Mouse (Mus musculus) retina, postnatal 1 day (tissue): ENCODE data around the gene Otos.
A peak's percentile ranks its signal among the peaks of the same experiment; 100 is the strongest.

Experiments
- DNase-seq: peaks from one replicate; pipeline ENCODE4 v3.0.0-alpha.2; 2012

Gene Otos

GRCm38 (mm10) chr1:92646111-92646510 is 2.5 kb downstream of the Otos start:
- no peak for DNase-seq

DNA sequence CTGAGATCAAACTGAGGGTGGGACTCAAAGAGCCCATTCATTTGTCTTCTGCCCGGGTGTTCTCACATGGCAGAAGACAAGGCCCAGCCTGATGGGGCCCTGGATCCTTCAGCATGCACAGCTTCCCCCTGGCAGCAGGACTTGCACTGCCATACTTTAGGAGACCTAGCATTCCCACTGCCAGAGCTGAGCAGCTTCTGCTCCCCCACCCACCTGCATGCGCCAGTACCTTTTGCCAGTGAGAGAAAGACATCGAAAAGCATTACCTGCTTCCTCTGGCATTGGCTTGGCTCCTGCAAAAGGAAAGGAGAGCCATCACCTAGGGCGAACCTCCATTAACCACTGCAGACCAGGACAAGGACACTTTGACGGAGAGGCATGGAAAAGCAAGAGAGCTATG is 3.7 kb downstream of the Otos start:
- DNase-seq, result no peak

DNA sequence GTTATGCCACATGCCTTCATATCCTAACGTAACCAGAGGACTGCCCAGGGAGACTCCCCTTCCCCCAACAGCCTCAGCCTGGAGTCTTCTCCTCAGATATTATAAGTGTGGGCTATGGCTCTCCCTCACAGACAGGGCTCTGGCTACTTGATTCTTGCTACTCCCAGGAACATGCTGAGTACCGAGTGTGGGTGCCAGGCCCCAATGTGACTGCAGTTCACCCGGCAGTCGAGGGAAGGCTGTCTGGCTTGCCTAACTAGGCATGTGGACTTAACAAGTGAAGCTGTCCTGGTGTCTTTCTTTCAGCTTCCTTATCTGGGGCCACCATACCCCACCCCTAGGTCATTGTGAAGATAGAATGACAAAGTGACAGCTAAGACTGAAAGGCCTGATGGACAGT is 5.0 kb downstream of the Otos start:
- no peak for DNase-seq

GRCm38 (mm10) chr1:92641514-92642272 is 6.9 kb downstream of the Otos start, which contains the start of gene Cops9:
Gene Cops9 (minus strand): TSS chr1:92641985.
- peak; percentile 97 for DNase-seq

DNA sequence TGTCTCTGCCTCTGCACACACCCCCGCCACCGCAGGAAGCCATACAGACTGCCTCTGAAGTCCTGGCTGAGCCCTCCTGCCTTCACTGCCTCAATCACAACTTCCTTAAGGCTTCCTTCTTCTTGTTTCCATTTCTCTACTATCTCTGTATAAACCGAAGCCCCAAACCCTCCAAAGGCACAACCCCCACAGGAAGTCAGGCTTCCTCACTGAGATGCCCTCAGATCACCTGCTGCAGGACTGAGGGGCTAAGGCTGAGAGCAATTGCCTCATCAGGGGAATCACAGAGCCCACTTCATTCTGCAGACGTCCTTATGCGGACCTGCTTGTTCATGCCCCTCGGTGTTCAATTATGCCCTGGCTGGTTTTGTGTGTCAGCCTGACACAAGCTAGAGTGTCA is 8.2 kb downstream of the Otos start:
- no peak for DNase-seq

GRCm38 (mm10) chr1:92638736-92639135 is 9.9 kb downstream of the Otos start:
- no peak for DNase-seq

GRCm38 (mm10) chr1:92638181-92638580 is 10.5 kb downstream of the Otos start:
- DNase-seq, result no peak

DNA sequence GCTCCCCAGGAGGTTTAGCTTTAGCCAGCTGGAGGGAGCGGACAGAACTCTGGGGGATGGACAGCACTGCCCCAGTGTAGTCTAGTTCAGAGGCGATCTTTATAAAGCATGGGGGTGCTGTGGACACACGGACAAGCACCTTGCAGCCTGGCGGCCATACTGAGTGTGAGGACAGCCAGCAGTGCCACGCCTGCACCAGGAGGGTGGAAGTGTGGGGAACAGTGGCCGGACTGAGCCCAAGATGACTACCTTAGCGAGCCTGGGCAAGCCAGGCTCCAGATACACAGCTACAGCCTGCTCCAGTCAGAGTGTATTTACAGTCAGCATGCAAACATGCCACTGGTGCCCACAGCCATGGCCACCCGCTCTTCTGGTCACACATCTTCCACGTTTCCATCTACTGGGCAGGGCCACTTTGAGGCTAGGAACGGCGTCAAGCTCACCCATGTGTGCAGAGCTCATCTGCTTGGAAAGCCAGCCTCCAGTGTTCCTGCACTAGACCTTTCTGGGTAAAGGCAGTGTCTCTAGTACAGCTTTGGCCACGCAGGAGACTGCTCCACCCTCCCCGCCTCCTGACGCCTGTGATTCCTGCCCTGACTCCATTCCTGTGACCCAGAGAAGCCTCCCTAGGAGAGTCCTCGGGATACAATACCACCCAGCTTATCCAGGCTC is 11.0 kb downstream of the Otos start:
- no peak for DNase-seq

- no peak for DNase-seq
These were observed 12.0 kb downstream of the Otos start for GRCm38 (mm10) chr1:92636676-92637075.

GRCm38 (mm10) chr1:92636015-92636414 is 12.6 kb downstream of the Otos start:
- no peak for DNase-seq

- peak; percentile 34 for DNase-seq
These were observed 13.6 kb downstream of the Otos start for GRCm38 (mm10) chr1:92634976-92635599.

DNA sequence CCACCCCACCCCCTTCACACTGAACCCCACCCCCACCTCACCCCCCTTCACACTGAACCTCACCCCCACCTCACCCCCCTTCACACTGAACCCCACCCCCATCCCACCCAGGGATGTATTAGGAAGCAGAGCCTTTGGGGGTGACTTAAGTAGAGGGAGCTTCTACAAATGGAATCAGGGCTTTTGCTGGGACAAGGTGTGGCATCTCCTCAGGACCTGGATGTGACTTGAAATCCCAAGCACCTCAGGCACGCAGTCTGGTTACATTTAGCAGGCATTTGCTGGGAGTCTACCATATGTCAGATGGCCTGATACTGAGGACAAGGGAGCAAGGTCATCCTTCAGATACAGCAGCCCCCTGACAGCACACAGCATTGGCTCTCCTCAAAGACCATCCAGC is 14.1 kb downstream of the Otos start:
- no peak for DNase-seq

DNA sequence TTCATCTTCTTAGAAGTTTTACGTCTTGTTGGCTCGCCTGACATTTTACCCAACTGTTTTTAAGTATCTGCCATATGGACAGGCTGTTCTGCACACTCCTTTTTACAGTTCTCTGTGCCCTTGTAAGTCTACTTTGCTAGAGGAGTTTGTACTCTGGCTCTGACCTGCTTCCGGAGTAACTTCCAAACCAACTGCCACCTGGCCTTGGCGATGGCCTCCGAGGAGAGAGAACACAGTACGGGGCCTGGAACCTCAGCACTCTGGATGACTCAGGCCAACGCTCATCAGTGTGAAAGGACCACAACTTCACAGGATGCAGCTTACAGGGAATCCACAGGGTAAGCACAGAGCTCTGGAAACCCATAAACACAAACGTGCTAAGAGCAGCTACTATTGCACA is 14.9 kb downstream of the Otos start:
- DNase-seq, result no peak

DNA sequence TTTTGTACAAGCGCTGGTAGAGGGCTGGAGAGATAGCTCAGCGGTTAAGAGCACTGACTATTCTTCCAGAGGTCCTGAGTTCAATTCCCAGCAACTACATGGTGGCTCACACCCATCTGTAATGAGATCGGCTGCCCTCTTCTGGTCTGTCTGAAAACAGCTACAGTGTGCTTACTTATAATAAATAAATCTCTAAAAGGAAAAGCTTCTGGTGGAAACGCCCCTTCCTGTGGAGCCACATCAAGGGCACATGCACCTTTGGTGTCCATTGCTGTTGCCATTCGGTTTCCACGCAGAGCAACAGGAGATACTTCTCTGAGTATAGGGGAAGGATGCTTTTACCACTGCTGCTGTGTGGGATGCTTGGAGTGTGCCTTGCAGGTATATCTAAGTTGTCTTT is 15.7 kb downstream of the Otos start:
- DNase-seq, result no peak

GRCm38 (mm10) chr1:92632196-92632595 is 16.4 kb downstream of the Otos start:
- DNase-seq, result no peak

DNA sequence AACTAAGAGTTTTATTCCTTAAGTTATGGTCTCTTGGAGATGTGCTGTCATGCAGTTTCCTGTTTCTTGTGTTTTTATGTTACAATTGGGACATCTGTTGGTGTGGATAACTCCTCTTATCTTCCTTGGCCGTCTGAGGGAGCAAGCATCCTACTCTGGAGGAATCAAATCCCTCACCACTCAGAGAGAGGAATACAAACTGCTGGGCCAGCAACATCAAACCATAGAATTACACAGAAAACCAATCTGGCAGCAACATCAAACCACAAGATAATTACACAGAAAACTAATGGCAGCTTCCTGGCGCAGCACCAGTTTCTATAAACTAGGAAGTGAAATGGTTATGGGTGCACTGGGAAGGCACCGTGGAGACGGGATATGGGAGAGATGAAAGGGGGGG is 20.4 kb downstream of the Otos start:
- no peak for DNase-seq

GRCm38 (mm10) chr1:92618360-92618759 is 30.3 kb downstream of the Otos start:
- no peak for DNase-seq

DNA sequence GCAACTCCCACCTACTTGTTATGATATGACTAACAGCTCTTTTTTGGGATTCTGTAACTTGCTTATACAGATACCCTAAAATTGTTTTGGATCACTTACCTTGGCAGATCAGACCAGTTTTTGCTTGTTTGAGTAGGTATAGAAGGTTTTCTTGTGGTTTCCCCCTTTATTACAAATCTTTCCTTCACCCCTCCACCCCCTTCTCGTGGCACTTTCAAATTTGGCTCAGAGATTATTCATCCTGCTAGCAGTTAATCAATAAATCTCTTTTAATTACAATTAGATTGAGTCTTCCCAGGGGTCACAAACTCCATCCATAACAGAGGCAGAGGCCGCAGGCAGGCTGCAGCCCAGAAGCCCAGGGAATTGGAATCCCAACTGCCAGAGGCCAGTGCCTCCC is 31.2 kb downstream of the Otos start, which contains the start of gene Olfr12:
Gene Olfr12, plus strand, starts transcription at position 301 of the 400 bp plus-strand sequence.
- no peak for DNase-seq

DNA sequence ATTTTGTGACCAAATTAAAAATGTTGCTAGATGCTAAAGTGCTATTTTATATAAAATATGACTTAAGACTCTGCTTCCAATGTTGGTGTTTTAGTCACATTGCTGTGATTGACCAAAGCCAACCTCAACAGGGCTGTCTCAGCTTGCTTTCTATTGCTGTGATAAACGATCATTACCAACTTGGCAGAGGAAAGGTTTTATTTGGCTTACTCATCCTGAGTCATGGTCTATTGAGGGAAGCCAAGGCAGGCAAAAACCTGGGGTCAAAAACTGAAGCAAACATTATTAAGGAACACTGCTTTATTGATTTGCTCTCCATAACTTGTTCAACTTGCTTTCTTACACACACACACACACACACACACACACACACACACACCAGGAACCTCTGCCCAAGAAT is 32.6 kb downstream of the Otos start:
- no peak for DNase-seq

- DNase-seq, result peak; percentile 60
These were observed 34.1 kb downstream of the Otos start for GRCm38 (mm10) chr1:92614516-92614915.

DNA sequence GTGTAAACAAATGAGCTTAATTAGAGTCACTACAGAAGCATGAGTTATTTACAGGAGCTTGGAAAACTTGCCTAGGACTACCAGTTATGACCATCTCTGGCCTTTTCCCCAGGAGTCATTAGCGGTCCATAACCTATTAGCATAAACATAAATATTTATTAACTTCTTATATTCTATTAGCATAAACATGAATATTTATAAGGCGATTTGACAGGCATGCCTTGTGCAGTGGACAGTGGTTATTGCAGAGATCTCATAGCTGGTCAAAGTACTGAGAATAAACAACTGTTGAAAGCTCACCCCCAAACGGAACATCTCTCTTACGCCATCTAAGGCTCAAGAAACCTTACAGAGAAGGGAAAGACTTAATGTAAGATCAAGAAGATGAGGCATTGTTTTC is 35.5 kb downstream of the Otos start:
- DNase-seq, result no peak

- peak; percentile 63 for DNase-seq
These were observed 37.6 kb downstream of the Otos start for GRCm38 (mm10) chr1:92611008-92611407.

DNA sequence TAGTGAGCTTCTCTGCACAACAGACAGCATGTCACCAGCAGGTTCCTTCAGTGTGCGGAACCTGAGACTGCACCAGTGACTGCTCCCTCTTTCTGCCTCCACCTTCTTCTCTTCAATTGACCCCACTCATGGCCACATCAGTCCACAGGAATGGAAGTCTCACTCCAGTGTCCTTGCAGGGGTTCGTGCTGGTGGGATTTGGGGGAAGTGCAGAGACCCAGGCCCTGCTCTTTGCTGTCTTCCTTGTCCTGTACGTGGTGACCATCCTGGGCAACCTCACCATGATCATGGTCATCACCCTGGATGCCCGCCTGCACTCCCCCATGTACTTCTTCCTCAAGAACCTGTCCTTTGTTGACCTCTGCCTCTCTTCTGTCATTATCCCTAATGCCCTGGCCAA is 40.9 kb downstream of the Otos start:
- DNase-seq, result no peak

DNA sequence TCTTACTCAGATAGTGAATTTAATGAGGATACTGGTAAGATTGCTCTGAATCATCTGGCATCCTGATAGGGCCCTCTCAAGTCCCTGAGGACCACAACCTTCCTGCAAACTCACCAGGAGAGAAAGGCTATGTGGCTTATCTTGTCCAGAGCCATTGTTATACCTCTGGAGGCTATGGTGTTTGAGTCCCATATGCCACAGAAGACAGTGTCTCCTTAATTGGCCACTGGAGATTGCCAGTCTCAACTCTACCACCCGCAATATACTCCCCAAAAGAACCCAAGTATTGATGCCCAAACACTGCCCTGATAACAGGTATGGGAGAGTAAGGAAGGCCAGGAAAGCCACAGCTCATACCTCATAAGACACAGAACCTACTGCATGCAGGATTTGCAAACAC is 43.2 kb downstream of the Otos start, which contains the start of gene Olfr1410:
Gene Olfr1410, plus strand, starts transcription at position 301 of the 400 bp plus-strand sequence.
- DNase-seq, result no peak
